Mouse (Mus musculus) adrenal gland (tissue): ENCODE data around the gene Dkk3.
"Not testable (repeated sequence)": the region's sequence is repeated elsewhere in the genome, so short reads cannot be mapped to it uniquely, and the experiment has no call there.

ENCODE experiments used
- intact Hi-C: fragments of 180-260 bp; cut with DNase I; formaldehyde crosslinking; loops from one replicate; pipeline ENCODE4 v1.15.1; 2025

Gene Dkk3

DNA sequence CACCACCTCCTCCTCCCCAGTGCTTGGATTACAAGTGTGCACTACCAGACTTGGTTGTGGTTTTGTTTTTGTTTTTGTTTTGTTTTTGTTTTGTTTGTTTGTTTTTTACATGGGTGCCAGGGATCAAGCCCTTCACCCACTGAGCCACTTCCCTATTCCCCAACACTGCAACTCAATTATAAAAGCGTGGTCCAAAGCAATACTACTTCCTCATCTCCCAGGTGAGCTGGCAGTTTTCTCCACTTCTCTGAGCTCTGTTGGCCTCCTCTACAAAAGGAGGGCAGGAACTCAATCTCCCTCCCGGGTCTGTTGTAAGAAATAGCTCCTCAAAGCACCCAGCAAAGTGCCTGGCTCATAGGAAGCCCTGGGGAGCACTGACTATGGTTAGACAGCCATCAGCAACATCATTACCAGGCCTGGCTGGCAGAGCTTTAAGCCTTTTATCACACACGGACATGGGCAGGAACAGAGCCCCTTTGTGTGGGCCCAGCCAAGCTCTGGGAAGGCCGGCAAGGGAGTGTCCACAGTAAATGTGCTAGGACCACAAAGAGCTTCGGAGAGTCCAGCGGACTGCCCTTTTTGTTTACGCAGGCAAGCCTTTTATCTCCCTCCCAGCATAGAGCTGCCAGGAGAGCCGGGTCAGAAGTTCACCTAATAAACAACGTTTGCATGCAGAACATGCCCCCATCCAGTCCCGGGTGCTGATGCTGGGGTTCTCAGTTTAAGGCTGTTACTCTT, 11.3 kb upstream of the Dkk3 start:
- intact Hi-C loops: no loop called here

DNA sequence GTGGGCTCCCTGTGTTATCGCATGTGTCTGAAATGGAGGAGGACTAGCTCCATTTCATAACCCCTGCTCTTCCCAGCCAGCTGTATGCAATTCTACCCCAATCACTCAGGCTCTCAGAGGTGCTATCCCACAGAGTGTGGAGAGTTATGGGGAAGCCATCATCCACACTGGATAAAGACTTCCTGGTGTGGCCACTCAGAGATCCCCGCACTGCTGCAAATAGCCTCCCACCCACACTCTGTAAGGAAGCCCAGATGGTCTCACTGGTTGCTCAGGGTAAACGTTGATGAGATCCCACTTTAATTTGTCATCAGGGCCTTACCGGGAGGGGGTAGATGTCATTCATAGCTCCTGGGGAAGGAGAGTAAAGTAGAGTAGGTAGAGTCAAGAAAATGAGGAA, 6.7 kb upstream of the Dkk3 start:
- intact Hi-C loops: no loop called here

DNA sequence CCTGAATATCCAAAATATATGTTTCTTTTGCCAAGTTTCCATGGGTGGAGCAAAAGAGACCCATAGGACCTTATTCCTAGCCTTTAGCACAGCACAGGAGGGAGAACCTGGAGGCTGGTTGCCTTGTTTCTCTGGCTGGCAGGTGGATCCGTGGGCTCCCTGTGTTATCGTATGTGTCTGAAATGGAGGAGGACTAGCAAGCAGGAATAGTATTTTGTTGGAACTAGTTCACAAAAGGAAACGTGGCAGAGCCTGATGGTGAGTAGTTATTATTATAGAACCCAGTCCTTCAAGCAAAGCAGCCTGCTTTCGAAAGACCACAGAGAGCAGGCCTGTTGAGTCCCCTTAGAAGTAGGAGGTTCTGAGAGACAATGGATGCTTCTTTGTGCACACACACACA, 6.2 kb upstream of the Dkk3 start:
- intact Hi-C loops: not testable (repeated sequence)

DNA sequence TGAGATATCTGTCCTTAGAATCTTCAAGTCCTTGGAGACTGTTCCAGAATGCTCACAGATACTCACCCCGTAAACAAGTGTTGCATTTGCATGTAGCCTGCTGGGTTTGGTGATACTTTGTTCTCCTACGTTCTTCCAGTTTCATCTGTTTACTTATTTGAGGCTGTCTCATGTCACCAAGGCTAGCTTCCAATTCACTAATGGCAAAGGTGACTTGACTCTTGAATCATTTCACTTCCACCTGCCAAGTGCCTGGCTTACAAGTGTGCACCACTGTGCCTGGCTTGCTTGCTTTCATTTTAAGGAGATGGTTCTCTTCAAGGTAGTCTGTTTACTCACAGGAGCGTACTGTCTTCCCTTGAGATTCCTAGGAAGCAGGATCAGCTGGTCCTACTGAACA, 5.6 kb upstream of the Dkk3 start:
- intact Hi-C loops: no loop called here

DNA sequence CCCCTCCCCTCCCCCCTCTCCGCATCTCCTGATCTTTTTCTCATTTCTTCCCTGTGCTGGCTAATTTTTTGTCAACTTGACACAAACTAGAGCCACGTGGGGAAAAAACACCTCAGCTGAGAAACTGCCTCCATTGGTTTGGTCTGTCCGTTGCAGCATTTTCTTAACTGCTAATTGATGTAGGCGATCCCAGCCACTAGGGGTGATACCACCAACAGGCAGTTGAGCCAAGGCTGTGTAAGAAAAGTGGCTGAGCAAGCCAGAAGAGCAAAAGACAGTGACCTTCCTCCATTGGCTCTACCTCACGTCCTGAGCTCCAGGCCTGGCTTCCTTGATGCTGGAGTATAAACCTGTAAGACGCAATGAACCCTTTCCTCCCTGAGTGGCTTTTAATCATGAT, 978 bp upstream of the Dkk3 start:
- intact Hi-C loops: no loop called here

DNA sequence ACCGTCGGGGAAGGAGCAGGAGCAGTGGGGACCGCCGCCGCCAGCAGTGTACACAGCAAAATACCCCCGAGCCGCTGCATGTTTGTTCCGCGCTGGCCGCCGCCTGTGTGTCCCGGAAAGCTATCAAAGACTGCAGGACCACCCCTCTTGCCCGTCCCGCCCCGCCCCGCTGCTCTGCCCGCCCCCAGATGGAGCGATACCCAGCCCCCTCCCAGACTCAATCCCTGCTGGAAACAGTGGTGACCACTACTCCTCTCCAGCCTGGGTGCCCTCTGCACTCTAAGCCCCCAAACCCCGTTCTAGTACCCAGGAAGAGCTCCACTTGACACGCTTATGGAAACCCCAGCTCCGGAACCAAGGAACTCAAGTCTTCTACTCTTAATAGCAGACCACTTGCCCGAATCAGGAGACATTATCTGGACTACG, 528 bp downstream of the Dkk3 start:
- intact Hi-C loops: no loop called here

DNA sequence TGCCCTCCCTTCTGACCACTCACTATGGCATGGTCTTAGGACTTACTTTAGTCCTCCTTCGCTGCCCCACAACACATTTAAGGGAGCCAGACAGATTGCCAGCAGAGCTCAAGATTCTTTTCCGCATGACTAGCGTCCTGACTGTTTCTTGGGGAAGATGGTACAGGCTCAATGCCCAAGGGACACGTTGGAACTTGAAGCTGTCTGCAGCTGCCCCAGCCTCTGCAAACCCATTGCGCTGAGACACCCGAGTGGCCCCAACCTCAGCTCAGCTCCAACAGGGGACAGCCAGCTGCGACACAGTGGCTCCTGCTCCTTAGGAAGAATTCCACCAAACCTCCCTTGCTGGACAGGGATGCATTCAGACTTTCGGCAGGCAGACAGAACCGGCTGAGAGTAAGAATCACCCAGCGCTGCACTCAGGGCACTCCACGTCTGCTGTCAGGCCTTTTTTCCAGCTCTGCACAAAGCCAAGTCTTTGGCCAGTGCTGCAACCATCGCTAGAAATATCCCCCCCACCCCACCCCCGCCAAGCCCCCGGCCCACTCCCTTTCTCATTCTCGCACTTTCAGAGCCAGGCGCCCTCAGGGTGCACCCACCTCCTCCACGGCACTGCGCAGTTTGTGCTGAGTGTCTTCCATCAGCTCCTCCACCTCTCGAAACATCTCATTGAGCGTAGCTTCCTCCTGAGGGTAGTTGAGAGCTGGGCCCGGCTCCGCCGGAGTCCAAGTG, 1.1 kb downstream of the Dkk3 start:
- intact Hi-C loops: no loop called here

DNA sequence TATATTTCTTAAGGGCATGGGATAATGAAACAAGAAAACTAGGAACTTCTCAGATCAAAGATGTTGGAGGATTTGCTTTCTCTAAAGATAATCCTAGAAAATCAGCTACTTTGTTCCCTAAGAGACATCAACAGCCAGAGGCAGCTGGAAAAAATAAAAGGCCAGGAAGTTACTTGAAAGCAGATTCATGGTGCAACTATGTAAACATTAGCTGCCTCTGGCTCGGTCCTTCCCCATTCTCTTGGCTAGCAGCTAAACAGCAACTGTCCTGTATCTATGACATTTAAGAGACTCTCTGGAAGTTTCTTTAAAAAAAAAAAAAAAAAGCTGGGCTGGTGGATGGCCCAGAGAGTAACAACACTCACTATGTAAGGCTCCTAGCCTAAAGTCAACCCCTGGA, 3.7 kb downstream of the Dkk3 start:
- intact Hi-C loops: no loop called here

DNA sequence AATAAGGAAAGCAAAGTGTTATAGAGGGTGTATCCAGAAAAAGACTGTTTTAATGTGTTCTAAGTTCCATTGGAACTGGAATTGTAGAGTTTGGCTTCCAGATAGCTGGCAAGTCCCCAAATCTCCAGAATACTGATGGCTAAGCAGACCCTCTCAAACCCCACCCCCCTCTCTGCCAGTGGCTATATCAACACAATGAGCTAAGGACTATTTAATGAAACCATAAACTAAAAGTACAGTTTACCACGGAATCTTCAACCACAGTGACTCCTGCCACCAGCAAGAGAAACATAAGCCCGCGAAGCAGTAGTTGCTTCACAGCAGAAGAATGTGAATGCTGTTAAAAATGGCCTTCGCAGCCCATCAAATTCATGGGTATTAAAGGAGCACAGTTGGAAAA, 4.4 kb downstream of the Dkk3 start:
- intact Hi-C loops: no loop called here

DNA sequence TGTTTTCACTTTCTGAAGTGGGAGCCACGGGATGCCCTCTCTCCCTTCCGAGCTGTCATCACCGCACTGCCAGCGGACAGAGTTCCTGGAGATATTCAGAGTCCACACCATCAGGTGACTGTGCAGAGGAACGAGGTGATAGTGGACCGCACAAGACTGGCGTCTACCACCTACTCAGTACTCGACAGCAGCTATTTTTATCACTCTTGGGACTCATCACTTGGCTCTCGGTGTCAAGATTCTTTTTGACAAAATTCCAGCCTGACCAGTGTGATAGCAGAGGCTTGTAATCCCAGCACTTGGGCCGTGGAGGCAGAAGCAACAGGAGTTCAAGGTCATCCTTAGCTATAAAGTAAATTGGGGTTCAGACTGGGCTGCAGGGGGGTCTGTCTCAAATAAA, 9.7 kb downstream of the Dkk3 start:
- intact Hi-C loops: no loop called here

DNA sequence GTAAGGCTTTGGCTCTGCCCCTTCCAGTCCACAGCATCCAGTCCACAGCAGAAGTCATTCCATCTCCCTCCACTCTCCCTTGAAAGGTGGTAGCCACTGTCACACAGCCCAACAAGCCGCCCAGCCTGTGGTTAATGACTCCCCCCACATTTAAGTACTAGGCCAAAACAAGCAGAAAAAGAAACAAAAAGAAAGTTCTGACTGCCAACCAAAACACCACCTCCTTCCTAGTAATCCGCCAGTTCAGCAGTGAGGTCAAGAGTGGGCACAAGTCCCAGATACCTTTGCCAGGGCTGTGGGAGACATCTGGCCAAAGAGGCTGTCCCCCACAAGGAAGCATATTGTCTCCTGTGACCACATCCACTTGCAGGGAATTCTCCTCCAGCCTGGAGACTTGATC, 10.9 kb downstream of the Dkk3 start:
- intact Hi-C loops: no loop called here

DNA sequence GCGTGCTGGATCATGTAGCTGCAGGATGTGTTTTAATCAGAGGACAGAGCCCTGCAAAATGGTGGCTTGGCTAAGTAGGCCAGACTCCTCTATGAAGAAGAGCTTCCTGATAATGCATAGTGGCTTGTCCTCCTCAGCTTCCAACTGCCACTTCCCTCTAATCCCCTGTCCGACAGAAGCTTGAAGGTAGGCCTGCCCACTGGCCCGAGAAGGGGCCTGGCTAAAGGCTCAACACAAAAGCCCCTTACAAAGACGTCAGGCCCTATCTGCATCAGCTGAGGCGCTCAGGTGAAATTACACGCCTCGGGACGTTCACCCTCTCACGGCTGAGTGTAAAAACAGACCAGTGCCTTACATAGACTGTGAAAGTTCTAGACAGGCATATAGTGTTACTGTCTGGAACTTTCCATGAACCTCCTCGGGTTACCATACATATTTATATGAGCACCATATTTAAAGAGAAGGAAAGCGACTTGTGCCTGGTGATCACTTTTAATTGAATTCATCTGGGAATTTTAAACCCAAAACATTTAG, 14.1 kb downstream of the Dkk3 start:
- intact Hi-C loops: no loop called here

DNA sequence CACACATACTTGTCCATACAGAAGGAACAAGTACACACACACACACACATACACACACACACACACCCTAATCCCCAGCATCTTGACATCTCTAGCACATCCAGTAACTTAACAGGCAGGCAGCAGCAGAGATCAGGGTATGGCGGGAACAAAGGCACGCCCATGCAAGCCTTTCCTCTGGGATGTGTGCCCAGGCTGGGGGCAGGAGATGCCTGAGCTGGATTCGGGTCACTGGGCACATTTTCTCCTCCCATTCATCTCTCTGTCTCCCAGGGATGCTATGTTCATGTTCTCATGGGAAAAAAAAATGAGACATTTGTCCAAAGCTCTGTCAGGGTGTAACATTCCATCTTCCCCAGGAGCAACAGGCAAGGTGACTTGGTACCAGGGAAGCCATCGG, 14.9 kb downstream of the Dkk3 start:
- intact Hi-C loops: no loop called here

DNA sequence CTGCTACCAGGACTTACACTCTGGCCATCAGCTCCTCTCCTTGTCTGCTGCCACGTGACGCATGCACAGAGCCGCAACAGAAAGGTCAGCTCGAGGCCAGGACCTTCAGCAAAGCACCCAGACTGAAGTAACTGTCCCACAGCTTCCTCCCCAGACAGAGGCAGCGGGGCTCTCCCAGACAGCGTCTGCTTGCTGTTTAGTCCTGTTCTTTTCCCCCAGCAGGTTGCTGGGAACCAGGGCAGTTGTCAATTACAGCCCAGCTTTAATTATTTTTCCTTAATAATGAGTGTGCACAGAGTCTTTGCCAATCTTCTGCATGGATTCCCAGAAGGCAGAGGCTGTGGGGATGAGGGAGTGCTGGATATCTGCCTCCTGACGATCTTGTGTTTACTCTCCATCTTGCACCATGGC, 15.8 kb downstream of the Dkk3 start:
- intact Hi-C loops: no loop called here

DNA sequence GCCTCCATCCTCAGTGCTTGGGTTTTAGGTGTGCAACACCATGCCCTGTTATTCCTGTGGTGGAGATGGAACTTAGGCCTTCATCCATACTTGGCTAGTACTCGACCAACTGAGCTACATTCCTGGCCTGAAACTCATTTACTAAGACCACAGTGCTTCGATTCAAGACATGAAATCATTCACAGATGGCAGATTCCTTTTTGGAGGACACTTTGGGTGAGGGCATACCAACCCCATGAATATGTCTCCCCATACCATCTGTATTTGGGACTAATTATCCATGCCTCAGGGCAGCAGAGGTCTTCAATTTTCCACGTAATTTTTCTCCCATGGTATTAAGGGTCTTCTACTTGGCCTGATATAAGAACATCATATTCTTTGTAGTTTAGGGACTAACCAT, 16.2 kb downstream of the Dkk3 start:
- intact Hi-C loops: no loop called here

DNA sequence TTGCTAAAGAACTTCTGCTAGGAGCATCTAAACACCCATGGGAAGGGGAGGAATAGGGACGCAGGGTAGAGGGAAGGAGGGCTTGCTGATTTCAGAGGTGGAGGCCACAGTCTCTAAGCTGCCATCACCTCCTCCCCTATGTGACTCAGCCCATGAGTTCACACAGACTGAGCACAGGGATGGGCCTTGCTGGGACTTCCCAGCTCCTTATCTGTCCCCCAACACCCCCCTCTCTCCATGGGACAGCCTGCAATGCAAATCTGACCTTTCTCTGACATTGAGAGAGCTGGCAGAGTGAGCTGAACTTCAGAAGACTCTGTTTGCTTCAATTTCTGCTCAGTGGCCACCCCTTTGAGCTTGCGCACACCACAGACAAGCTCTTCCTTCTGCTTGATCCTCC, 18.1 kb downstream of the Dkk3 start:
- intact Hi-C loops: no loop called here

DNA sequence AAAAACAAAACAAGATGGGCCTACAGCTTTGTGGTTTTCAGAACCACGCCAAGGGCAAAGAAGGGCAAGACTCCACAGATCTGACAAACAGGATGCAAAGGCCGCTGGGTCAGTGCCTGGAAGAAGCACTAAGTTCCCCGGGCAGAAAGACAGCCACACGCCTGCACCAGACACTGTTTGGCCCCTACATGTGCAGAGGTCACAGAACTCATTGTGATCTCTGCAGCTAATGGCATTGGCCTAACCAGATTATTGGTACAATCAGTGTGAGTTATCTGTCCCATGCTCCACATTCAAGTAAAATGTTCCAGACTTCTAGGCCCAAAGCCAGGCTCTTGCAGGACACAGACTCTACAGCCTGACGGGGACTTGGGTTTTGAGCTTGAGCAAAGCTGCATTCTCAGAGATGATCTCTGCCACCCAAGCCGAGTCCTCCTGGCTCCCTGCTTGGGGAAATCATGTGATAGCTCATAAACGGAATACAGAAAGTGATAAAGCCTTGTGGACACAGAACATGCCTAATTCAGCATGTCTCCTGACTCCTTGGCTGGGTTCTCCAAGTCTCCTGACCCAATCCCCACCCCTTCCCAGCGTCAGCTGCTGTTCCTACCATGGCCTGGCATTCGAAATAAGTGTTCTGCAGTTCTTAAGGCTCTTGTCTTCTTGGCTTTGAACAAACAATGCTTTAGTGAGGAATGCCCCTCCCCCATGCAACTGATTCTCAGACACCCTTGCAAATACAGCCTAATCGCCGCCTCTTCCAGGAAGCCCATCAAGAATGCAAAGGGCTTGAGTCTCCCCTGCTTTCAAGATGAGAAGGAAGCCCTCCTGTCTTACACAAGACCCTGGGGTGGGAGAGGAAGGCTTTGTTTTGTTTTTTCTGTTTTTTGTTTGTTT, 20.1 kb downstream of the Dkk3 start:
- intact Hi-C loops: no loop called here

DNA sequence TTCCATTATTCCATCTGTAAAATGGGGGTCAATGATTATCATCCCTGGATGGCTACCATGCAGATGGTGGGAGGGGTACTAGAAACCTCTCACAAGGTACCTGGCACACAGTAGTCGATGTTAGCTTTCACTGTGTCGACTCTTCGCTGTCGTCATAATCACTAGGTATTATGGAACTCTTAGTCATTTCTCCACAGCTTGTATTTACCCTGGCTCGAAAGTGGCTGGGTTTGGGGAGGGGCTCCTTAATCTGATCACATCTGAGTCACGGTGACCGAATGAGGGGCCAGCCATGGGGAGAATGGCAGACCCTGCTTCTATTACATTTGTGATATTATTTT, 20.7 kb downstream of the Dkk3 start:
- intact Hi-C loops: no loop called here

DNA sequence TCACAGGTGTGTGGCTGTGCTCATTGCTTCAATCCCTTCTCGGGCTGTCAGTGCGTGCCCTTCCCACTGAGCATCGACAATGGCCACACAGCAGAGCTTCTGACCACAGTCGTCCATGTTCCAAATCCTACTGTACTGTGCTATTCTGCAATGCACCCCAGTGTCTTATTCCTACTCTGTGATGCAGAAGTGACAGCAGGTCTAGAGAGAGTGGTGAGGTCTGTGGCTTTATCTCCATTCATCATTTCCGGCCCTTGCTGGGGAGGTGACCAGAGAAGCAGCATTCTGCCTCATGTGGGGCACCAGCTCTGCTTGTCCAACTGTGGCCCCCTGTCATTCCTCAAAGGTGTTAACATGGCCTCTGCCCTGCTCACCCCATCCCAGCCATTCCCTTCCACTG, 22.3 kb downstream of the Dkk3 start:
- intact Hi-C loops: no loop called here

DNA sequence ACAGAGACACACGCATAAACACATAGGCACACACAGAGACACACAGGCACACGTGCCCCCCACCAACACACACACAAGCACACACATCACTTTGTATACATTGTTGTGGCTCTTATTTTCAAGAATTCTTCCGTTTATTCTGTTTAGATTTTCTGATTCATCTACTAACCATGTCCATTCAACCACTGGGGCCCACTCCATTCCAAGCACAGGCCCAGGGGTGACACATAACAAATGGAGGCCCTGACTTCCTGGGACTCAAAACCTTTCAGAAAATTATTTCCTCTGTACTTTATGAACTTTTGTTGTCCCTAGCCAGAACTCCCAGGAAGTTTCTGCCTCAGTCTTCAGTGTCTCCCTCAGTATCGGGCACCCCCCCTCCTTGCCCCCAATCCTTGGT, 23.7 kb downstream of the Dkk3 start:
- intact Hi-C loops: no loop called here

DNA sequence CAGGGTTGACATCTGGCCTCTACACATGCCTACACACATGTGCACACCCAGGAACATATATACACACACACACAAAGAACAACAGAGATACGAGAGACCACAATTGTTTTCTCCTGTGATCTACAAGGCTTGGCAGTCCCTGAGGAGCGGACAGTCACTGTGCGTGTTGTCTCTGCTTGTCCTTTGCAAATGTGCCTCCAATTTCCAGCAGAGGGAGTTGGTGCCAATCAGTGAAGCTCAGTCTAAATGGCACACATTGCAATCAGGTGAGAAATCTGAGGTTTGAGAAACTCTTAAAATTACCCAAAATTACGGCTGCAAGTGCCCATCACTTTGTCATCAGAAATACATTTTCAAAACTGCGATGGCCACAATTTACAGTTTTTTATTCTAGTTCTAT, 25.6 kb downstream of the Dkk3 start:
- intact Hi-C loops: loop anchor here (2.0 kb wide), 1 partner anchor 48 kb away; no protein-coding TSS in a partner anchor

DNA sequence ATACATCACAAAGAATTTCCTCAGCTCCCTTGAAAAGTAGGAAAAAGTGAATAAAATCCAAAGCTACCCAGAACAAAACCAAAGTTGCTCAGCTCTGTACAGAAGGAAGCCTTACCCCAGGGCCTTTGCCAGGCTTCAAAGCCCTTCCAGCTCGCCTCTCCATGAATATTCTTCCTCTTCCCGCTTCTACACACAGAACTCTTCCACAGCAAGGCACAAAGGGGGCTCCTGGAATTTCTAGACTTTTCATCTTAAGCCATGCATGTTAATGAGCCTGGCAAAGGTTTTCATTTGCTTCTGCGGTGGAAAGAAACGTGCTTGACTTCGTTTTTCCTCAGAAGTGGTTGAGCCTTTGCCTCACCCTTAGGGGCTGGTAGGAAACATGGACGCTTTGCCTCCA, 26.9 kb downstream of the Dkk3 start:
- intact Hi-C loops: loop anchor here (2.0 kb wide), 1 partner anchor 49 kb away; no protein-coding TSS in a partner anchor
